Mouse (Mus musculus) embryonic facial prominence, embryonic 15.5 days (tissue): ENCODE results near the gene Trpm3. TPM values are rescaled to one million over a fixed set of nuclear protein-coding genes. Genes with fewer than 3 reads are reported as not detected.

Source experiments
- ATAC-seq: fragments of 200-750 bp; cut with Nextera tagmentation; 2 replicates; pipeline ENCODE4 v1.8.0; 2017; ENCODE audit warnings: low read depth, moderate TSS enrichment; ENCODE audit not compliant: insufficient number of reproducible peaks, low FRiP score, low TSS enrichment
- H3K27ac ChIP-seq: fragments of 300-500 bp; sonication (generic); replicated peaks from 2 replicates; pipeline ENCODE4 v1.5.1; 2015; ENCODE audit warnings: mild to moderate bottlenecking, inconsistent platforms
- H3K27me3 ChIP-seq: fragments of 300-500 bp; sonication (generic); 2 replicates; pipeline ENCODE4 v1.6.1; 2015; ENCODE audit warnings: inconsistent platforms
- H3K36me3 ChIP-seq: fragments of 300-500 bp; sonication (generic); 2 replicates; pipeline ENCODE4 v1.6.1; 2015; ENCODE audit warnings: mild to moderate bottlenecking, inconsistent platforms
- H3K4me1 ChIP-seq: fragments of 300-500 bp; sonication (generic); 2 replicates; pipeline ENCODE4 v1.6.1; 2015; ENCODE audit warnings: inconsistent platforms
- H3K4me2 ChIP-seq: fragments of 300-500 bp; sonication (generic); replicated peaks from 2 replicates; pipeline ENCODE4 v1.6.1; 2015; ENCODE audit warnings: mild to moderate bottlenecking, inconsistent platforms
- H3K4me3 ChIP-seq: fragments of 300-500 bp; sonication (generic); replicated peaks from 2 replicates; pipeline ENCODE4 v1.5.1; 2015; ENCODE audit warnings: mild to moderate bottlenecking, inconsistent platforms
- H3K9ac ChIP-seq: fragments of 300-500 bp; sonication (generic); 2 replicates; pipeline ENCODE4 v1.6.1; 2015; ENCODE audit warnings: inconsistent platforms
- H3K9me3 ChIP-seq: fragments of 300-500 bp; sonication (generic); replicated peaks from 2 replicates; pipeline ENCODE4 v1.6.1; 2016; ENCODE audit warnings: inconsistent platforms
- WGBS: fragments of 180-500 bp; shearing (Covaris S2); methylation state at CpG from one replicate; pipeline ENCODE4 v1.1.7; 2015; 5-methylcytosine and 5-hydroxymethylcytosine counted together
- polyA plus RNA-seq: library from polyadenylated mRNA; unstranded; fragments of >200 nt; fragmentation: Nextera tagmentation; extraction: Ambion mirVana; gene quantifications from 2 replicates; pipeline ENCODE4 v1.2.1, GENCODE M21; 2015

Trpm3 gene
- polyA plus RNA-seq, 1 experiment from 2014 or later: 2.6 TPM

- Histone ChIP-seq H3K4me2 (no peak overlapping the region), H3K9me3 (0 out of 2 replicates have a peak, but pooled peaks cover 5% of the 10 kb centered on the region), H3K27me3 (no peaks in the 10 kb centered on the region), H3K9ac (no peak overlapping the region), H3K4me1 (no peaks in the 10 kb centered on the region), H3K4me3 (no peak overlapping the region), H3K27ac (no peak overlapping the region), H3K36me3 (no peaks in the 10 kb centered on the region)
- ATAC-seq: no peak
- 84% methylated on average over 6 of the region's 6 CpGs for WGBS
Observed at GRCm38 (mm10) chr19:22910686-22911085, 771.8 kb downstream of the Trpm3 start.

DNA sequence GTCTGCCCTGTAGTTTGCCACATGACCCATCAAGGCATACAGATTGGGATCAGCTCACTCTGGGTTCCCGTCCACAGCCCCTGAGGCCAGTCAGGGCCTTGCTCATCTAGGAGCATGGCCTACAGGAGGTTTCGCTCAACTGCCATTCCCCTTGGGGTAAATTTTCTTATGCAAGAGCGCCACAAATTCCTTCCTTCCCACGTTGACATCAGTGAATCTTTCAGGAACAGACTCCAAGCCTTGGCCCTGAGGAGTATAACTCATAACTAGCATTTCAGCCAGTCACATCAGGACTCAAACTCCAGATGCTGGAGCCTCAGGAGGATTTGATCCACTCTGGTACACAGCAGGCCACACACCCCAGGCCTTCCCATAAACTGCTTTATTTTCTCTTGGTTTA, 774.1 kb downstream of the Trpm3 start:
- no peak overlapping the region for H3K4me3 ChIP-seq
- H3K9me3 ChIP-seq: 0 out of 2 replicates have a peak, but pooled peaks cover 5% of the 10 kb centered on the region
- H3K36me3 ChIP-seq: no peaks in the 10 kb centered on the region
- H3K4me1 ChIP-seq: peaks cover 14% of the 10 kb centered on the region
- no peak overlapping the region for H3K9ac ChIP-seq
- no peak for ATAC-seq
- no peaks in the 10 kb centered on the region for H3K27me3 ChIP-seq
- WGBS: 65% methylated on average over 4 of the region's 4 CpGs
- H3K27ac ChIP-seq: no peak overlapping the region
- no peak overlapping the region for H3K4me2 ChIP-seq

GRCm38 (mm10) chr19:22915868-22916642, 777.2 kb downstream of the Trpm3 start:
- Histone ChIP-seq H3K4me1 (peaks cover 14% of the 10 kb centered on the region), H3K9me3 (0 out of 2 replicates have a peak, but pooled peaks cover 1% of the 10 kb centered on the region), H3K27me3 (no peaks in the 10 kb centered on the region), H3K4me2 (peak overlapping the region; percentile 54), H3K36me3 (no peaks in the 10 kb centered on the region), H3K4me3 (peak overlapping the region; percentile 33), H3K9ac (no peak overlapping the region), H3K27ac (peak overlapping the region; percentile 79)
- 13% methylated on average over 16 of the region's 16 CpGs for WGBS
- ATAC-seq: peak; percentile 60; the same call in 1 of the 2 replicates

DNA sequence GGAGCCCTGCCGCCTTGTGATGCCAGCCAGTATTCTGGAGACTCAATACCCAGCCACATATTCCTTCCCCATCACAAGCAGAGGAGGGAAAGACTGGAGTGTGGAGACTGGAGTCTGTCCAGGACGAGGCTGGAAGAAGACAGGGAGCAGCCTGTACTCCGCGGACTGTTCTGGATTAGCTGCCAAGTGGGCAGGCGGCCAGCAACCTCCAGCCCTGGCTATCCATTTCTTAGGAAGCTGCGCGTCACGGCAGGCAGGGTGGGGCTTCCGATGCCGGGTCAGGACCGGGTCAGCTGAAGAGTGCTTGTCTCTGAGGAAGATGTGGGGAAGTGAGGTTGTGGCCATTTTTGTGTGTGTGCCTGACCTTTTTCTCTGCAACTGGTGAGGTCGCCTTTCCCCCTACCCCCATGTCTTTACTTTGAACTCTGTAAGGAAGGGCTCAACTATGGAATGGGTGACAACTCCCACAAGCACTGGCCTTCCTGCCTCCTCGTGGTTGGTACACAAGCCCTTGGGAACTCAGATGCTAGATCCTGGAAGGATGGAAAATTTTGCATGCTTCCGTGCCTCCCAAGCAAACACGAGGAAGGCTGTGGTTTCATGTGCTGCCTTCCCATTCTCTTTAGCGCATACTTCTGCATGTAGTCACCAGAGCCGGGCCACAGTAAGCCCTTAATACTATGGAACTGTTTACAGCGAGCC, 777.9 kb downstream of the Trpm3 start:
- Histone ChIP-seq H3K36me3 (no peaks in the 10 kb centered on the region), H3K4me3 (no peak overlapping the region), H3K27me3 (no peaks in the 10 kb centered on the region), H3K4me1 (peaks cover 14% of the 10 kb centered on the region), H3K27ac (peak overlapping the region; percentile 79), H3K9ac (no peak overlapping the region), H3K9me3 (no peaks in the 10 kb centered on the region), H3K4me2 (peak overlapping the region; percentile 54)
- WGBS: 20% methylated on average over 18 of the region's 18 CpGs
- ATAC-seq: peak; percentile 92

- Histone ChIP-seq H3K9me3 (no peaks in the 10 kb centered on the region), H3K36me3 (no peaks in the 10 kb centered on the region), H3K9ac (no peak overlapping the region), H3K4me2 (no peak overlapping the region), H3K4me3 (no peak overlapping the region), H3K4me1 (peaks cover 14% of the 10 kb centered on the region), H3K27ac (peak overlapping the region; percentile 79), H3K27me3 (no peaks in the 10 kb centered on the region)
- no peak for ATAC-seq
- 44% methylated on average over 3 of the region's 3 CpGs for WGBS
Observed at GRCm38 (mm10) chr19:22917345-22917735, 778.5 kb downstream of the Trpm3 start.

DNA sequence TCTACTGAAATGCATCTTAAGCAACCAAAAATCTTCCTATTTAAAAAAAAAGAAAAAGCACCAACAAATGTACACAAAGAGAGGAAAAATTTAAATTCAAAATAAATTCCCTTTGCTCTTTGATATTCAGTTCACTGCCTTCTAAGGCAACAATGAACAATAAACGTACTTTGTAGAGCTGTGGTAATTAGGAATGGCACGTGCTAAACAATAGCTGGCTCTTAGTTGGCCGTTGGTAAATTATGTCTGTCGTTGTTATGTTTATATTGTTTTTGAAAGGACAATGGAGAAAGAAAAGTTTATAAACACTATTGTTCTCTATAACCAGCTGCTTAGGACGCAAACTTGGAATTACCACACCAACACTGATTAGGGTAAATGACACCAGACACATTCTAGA, 782.1 kb downstream of the Trpm3 start:
- no peak for ATAC-seq
- Histone ChIP-seq H3K9ac (no peak overlapping the region), H3K27ac (no peak overlapping the region), H3K36me3 (no peaks in the 10 kb centered on the region), H3K9me3 (no peaks in the 10 kb centered on the region), H3K4me3 (no peak overlapping the region), H3K27me3 (no peaks in the 10 kb centered on the region), H3K4me2 (no peak overlapping the region), H3K4me1 (peaks cover 16% of the 10 kb centered on the region)
- 65% methylated on average over 5 of the region's 5 CpGs for WGBS

GRCm38 (mm10) chr19:22922871-22923670, 784.2 kb downstream of the Trpm3 start:
- Histone ChIP-seq H3K27me3 (no peaks in the 10 kb centered on the region), H3K4me2 (no peak overlapping the region), H3K4me3 (no peak overlapping the region), H3K36me3 (no peaks in the 10 kb centered on the region), H3K27ac (no peak overlapping the region), H3K4me1 (0 out of 2 replicates have a peak, but pooled peaks cover 8% of the 10 kb centered on the region), H3K9me3 (no peaks in the 10 kb centered on the region), H3K9ac (no peak overlapping the region)
- no peak for ATAC-seq
- 86% methylated on average over 18 of the region's 18 CpGs for WGBS

GRCm38 (mm10) chr19:22925284-22925683, 786.4 kb downstream of the Trpm3 start:
- H3K27ac ChIP-seq: no peak overlapping the region
- no peaks in the 10 kb centered on the region for H3K36me3 ChIP-seq
- no peak for ATAC-seq
- WGBS: 77% methylated on average over 3 of the region's 3 CpGs
- no peak overlapping the region for H3K4me3 ChIP-seq
- H3K9ac ChIP-seq: no peak overlapping the region
- H3K4me1 ChIP-seq: peaks cover 10% of the 10 kb centered on the region
- no peak overlapping the region for H3K4me2 ChIP-seq
- H3K27me3 ChIP-seq: no peaks in the 10 kb centered on the region
- H3K9me3 ChIP-seq: no peaks in the 10 kb centered on the region

- Histone ChIP-seq H3K9ac (no peak overlapping the region), H3K27me3 (no peaks in the 10 kb centered on the region), H3K4me1 (peaks cover 18% of the 10 kb centered on the region), H3K36me3 (no peaks in the 10 kb centered on the region), H3K27ac (peak overlapping the region; percentile 78), H3K4me3 (no peak overlapping the region), H3K9me3 (no peaks in the 10 kb centered on the region), H3K4me2 (no peak overlapping the region)
- ATAC-seq: 0 out of 2 replicates have a peak, but pooled peaks have one; percentile 23
- WGBS: 43% methylated on average over 9 of the region's 9 CpGs
Observed at GRCm38 (mm10) chr19:22926753-22927152, 787.9 kb downstream of the Trpm3 start.

DNA sequence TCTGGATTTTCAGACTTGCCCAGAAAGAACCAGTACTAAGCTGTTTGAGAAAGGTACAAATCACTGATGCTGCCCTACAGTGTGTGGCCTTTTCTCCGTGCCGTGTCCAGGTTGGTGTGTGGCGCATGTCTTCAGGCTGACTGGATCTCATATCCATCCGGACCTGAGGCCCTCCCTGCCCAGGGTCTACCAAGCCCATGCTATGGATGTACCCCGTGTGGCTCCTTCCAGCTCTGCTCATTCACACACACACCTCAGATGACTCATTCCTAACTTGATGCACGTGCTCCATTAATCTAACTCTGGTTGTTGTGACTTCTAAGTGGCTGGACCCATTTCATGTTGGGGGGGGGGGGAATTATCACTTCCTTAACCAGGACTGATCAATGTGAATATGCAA, 789.5 kb downstream of the Trpm3 start:
- no peak overlapping the region for H3K4me3 ChIP-seq
- peaks cover 18% of the 10 kb centered on the region for H3K4me1 ChIP-seq
- no peaks in the 10 kb centered on the region for H3K36me3 ChIP-seq
- 87% methylated on average over 6 of the region's 6 CpGs for WGBS
- ATAC-seq: no peak
- H3K27me3 ChIP-seq: no peaks in the 10 kb centered on the region
- no peak overlapping the region for H3K9ac ChIP-seq
- H3K4me2 ChIP-seq: no peak overlapping the region
- H3K27ac ChIP-seq: no peak overlapping the region
- no peaks in the 10 kb centered on the region for H3K9me3 ChIP-seq

- no peak overlapping the region for H3K9ac ChIP-seq
Observed at GRCm38 (mm10) chr19:22929768-22930167, 790.9 kb downstream of the Trpm3 start.

More at GRCm38 (mm10) chr19:22929768-22930167, 790.9 kb downstream of the Trpm3 start:
- Histone ChIP-seq H3K4me2 (no peak overlapping the region), H3K27ac (no peak overlapping the region), H3K36me3 (no peaks in the 10 kb centered on the region), H3K4me1 (peaks cover 18% of the 10 kb centered on the region), H3K9me3 (no peaks in the 10 kb centered on the region), H3K4me3 (no peak overlapping the region), H3K27me3 (no peaks in the 10 kb centered on the region)
- WGBS: 80% methylated on average over 6 of the region's 6 CpGs
- ATAC-seq: no peak
